Mouse (Mus musculus): Measurements from ENCODE around the gene Csnk2a2.

GRCm38 (mm10) chr8:95506245-95506644 is 16.4 kb upstream of the Csnk2a2 start:
- TF ChIP-seq CTCF (IDR thresholded peaks at IDR 0.05) (0 out of 2 replicates have a peak, but pooled peaks have one; percentile 11), EP300 (IDR thresholded peaks at IDR 0.05) (no peak)

Measured in lung, postnatal 0 days (tissue).